Mouse (Mus musculus) kidney, adult 9 months (tissue): Measurements from ENCODE around the gene Olfr1030.
A peak's percentile ranks its signal among the peaks of the same experiment; 100 is the strongest.
"Not testable (repeated sequence)": the region's sequence is repeated elsewhere in the genome, so short reads cannot be mapped to it uniquely, and the experiment has no call there.

ENCODE experiments used
- DNase-seq: peaks from one replicate; pipeline ENCODE4 v3.0.0; 2022

The Olfr1030 gene

DNA sequence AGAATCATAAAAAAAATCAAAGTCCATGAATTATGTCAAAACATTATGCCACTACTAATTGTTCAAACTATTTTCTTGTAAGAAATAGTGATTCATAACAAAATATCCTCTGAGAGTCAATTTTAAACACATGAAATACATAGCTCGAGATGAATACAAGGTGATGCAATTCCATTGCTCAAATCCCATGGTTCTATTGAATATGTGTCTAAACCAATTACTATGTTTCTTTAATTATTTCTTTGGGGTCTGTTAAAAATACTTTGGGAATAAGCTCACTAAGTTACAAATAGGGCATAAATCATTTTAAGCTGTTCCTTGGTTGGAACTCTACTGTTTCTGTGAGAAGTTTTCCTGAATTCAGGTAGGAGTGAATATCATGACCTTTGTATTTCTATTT, at the start of gene Olfr1030:
Gene Olfr1030, plus strand, starts transcription at position 301 of the 400 bp plus-strand sequence.
- DNase-seq, result no peak

DNA sequence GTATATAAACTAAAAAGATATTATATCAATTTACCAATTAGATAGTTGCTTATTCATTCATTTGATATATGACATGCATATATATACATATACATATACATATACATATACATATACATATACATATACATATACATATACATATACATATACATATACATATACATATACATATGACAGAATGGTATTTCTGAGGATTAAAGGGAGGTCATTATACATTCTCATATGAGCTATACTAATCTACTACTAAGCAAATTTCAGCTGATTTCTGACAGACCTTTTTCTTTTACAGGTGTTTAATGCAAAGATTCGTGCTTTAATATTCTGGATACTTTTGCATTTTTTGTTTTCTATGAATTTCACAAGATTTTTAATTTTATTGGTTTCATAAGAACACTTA, 28.9 kb upstream of the Olfr1030 start, which contains the start of gene Olfr1028:
Gene Olfr1028, plus strand, starts transcription at position 301 of the 400 bp plus-strand sequence.
- no peak for DNase-seq

DNA sequence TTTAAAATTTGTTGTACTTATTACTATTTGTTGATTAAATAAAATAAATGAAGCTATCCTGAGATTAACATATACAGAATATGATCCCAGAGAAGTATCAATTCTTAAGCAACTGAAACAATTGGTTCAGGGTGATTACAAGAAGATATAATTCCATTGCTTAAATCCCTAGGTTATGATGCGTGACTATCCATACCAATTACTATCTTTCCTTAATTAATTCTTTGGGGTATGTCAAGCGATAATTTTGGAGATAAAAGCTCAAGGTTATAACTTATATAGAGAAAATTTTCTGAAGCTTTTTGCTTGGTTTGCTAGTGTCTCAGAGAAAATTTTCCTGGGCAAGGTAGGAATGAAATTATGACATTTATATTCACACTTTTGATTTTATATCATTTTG, 5.5 kb upstream of the Olfr1030 start, which contains the start of gene Olfr1029:
Gene Olfr1029, plus strand, starts transcription at position 301 of the 400 bp plus-strand sequence.
- no peak for DNase-seq

DNA sequence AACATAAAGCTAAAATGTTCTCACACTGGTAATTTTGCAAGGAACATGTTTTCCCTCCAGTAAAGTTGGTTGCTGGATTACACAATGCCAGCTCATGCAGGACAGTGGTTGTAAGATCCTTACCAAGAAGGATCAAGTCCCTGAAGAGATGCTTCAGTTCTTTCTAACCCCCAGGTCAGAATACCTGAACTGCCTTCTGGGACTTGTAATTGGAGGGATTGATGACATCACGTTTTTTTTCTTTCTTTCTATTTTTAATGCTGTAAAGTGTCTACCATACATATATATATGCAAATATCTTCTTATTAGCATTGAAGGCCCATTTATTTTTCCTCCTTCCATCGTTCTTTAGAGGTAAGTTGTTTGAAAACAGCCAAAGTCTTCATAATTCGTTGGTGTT, 10.9 kb downstream of the Olfr1030 start, which contains the start of gene Olfr1031:
Gene Olfr1031, plus strand, starts transcription at position 301 of the 400 bp plus-strand sequence.
- DNase-seq, result no peak

DNA sequence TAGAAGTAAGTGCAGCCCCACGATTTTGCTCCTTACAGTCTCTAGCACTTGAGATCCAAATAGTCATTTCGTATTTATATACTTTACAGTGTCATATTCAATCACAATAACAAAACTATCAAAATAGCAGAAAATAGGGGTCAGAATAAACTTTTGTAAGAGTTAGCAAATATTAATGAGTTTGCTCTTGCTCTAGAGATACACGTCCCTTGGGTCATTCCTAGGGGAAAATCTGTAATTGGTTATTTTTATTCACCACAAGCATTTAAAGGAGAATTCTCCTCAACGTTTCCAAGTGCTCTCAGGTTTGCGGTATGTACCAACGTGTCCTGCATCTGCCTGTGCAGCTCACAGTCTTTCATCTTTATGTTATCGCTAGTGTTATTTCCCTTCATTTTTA, 26.2 kb downstream of the Olfr1030 start, which contains the start of gene Olfr1032:
Gene Olfr1032, plus strand, starts transcription at position 301 of the 400 bp plus-strand sequence.
- no peak for DNase-seq

DNA sequence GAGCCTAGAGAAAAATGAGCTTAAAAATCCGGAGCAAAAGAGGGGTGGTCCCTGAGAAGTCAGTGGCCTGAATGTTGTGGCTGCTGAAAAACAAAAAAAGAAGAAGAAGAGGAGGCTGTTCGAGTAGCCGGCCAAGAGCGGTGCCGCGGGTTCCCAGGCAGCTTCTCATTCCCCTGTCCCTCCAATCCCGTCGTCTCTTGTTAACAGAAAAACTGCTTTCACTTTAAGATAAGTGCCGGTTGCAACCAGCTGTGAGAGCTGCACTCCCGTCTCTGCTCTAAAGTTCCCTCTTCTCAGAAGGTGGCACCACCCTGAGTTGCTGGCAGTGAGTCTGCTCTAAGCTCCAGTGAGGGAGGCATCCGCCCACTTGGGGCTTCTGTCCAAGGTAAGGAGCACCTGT, 41.3 kb downstream of the Olfr1030 start, which contains the start of gene Olfr1033:
Gene Olfr1033, plus strand, starts transcription at position 228 of the 400 bp plus-strand sequence.
- DNase-seq, result peak; percentile 2

DNA sequence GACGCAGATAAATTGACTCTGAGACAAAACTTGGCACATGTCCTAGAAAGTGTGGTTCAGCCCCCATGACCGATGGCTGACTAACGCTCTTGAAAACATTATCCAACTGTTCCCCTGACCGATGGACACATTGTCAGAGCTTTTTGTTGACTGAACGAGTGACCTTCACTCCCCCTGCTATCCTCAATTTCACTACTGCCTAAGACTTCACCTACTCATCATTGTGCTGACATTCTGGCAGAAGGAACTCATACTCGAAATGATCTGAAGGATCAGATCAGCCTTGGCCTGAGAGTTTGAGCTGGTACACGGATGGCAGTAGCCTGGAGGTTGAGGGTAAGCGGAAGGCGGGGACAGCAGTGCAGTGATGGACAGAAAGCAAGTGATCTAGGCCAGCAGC, 42.4 kb downstream of the Olfr1030 start:
- DNase-seq, result not testable (repeated sequence)
